Mouse (Mus musculus) stomach, postnatal 0 days (tissue): ENCODE measurements around the gene Ttk. TPM values are rescaled to one million over a fixed set of nuclear protein-coding genes. Genes with fewer than 3 reads are reported as not detected.

ENCODE experiments used
- ATAC-seq: fragments of 200-750 bp; cut with Nextera tagmentation; 2 replicates; pipeline ENCODE4 v1.8.0; 2017; ENCODE audit not compliant: low FRiP score, low TSS enrichment
- DNase-seq: peaks from one replicate; pipeline ENCODE4 v3.0.0-alpha.2; 2016; ENCODE audit warnings: low spot score
- H3K27ac ChIP-seq: fragments of 300-500 bp; sonication (generic); replicated peaks from 2 replicates; pipeline ENCODE4 v1.5.1; 2014; ENCODE audit warnings: mild to moderate bottlenecking, control low read depth
- H3K27me3 ChIP-seq: fragments of 300-500 bp; sonication (generic); 2 replicates; pipeline ENCODE4 v1.6.1; 2014; ENCODE audit warnings: low read length; ENCODE audit not compliant: control insufficient read depth, insufficient read depth
- H3K36me3 ChIP-seq: fragments of 300-500 bp; sonication (generic); 2 replicates; pipeline ENCODE4 v1.6.1; 2014; ENCODE audit warnings: low read length, mixed read lengths; ENCODE audit not compliant: control insufficient read depth, insufficient read depth
- H3K4me1 ChIP-seq: fragments of 300-500 bp; sonication (generic); replicated peaks from 2 replicates; pipeline ENCODE4 v1.6.1; 2014; ENCODE audit warnings: antibody characterized with exemption; ENCODE audit not compliant: control insufficient read depth, insufficient read depth
- H3K4me2 ChIP-seq: fragments of 300-500 bp; sonication (generic); replicated peaks from 2 replicates; pipeline ENCODE4 v1.6.1; 2014; ENCODE audit warnings: low read depth, mild to moderate bottlenecking, control low read depth, moderate library complexity
- H3K4me3 ChIP-seq: fragments of 300-500 bp; sonication (generic); 2 replicates; pipeline ENCODE4 v1.5.1; 2014; ENCODE audit warnings: low read depth, low read length, control low read depth
- H3K9ac ChIP-seq: fragments of 300-500 bp; sonication (generic); 2 replicates; pipeline ENCODE4 v1.6.1; 2014; ENCODE audit warnings: mild to moderate bottlenecking, low read length, control low read depth, mixed read lengths
- H3K9me3 ChIP-seq: fragments of 300-500 bp; sonication (generic); 2 replicates; pipeline ENCODE4 v1.6.1; 2016; ENCODE audit warnings: low read length; ENCODE audit not compliant: control insufficient read depth
- CTCF ChIP-seq: IDR thresholded peaks from 2 replicates; pipeline ENCODE4 v1.5.1; 2016; ENCODE audit warnings: antibody characterized with exemption, low read depth, mild to moderate bottlenecking, moderate library complexity
- EP300 ChIP-seq: optimal IDR thresholded peaks from 2 replicates; pipeline ENCODE3; 2016; ENCODE audit warnings: antibody characterized with exemption
- WGBS: fragments of 180-500 bp; shearing (Covaris S2); extraction: QIAGEN DNeasy Blood & Tissue Kit; methylation state at CpG from one replicate; pipeline ENCODE4 v1.1.7; 2014; 5-methylcytosine and 5-hydroxymethylcytosine counted together
- polyA plus RNA-seq: library from polyadenylated mRNA; unstranded; fragments of >200 nt; fragmentation: Nextera tagmentation; extraction: Ambion mirVana; gene quantifications from 2 replicates; pipeline ENCODE4 v1.2.1, GENCODE M21; 2015

Ttk gene
- 4.5 and 5.5 TPM in 2 replicates for polyA plus RNA-seq

GRCm38 (mm10) chr9:83833811-83834747, at the start of gene Ttk:
Gene Ttk, plus strand, starts transcription at chr9:83834689.
- Histone ChIP-seq H3K27ac (peak within 1 kb of the TSS; percentile 13), H3K4me3 (peak within 1 kb of the TSS; percentile 72), H3K9ac (peak within 1 kb of the TSS; percentile 71), H3K27me3 (no peaks in the 10 kb centered on the region), H3K36me3 (no peaks in the 10 kb centered on the region), H3K4me1 (no peaks in the 10 kb centered on the region; the same call in 1 of the 2 replicates), H3K4me2 (peak within 1 kb of the TSS; percentile 93), H3K9me3 (no peaks in the 10 kb centered on the region)
- TF ChIP-seq EP300 (peak; percentile 52), CTCF (no peak)
- ATAC-seq, result peak; percentile 100
- under 1% methylated on average over 38 of the region's 38 CpGs for WGBS
- DNase-seq, result peak; percentile 92

GRCm38 (mm10) chr9:83785501-83785900, 49.0 kb upstream of the Ttk start:
- H3K27me3 ChIP-seq, result no peaks in the 10 kb centered on the region
- H3K4me1 ChIP-seq, result no peaks in the 10 kb centered on the region
- TF ChIP-seq CTCF (no peak), EP300 (no peak)
- no peaks in the 10 kb centered on the region for H3K36me3 ChIP-seq
- H3K9me3 ChIP-seq, result no peaks in the 10 kb centered on the region
- WGBS, result 36% methylated on average over 1 of the region's 1 CpGs
- H3K27ac ChIP-seq, result no peak overlapping the region
- no peak overlapping the region for H3K4me3 ChIP-seq
- no peak for DNase-seq
- no peak for ATAC-seq
- no peak overlapping the region for H3K4me2 ChIP-seq
- H3K9ac ChIP-seq, result no peak overlapping the region

GRCm38 (mm10) chr9:83789326-83789725, 45.2 kb upstream of the Ttk start:
- ATAC-seq (no peak), DNase-seq (no peak)
- Histone ChIP-seq H3K9ac (no peak overlapping the region), H3K4me2 (no peak overlapping the region), H3K36me3 (no peaks in the 10 kb centered on the region), H3K27me3 (no peaks in the 10 kb centered on the region), H3K4me1 (no peaks in the 10 kb centered on the region), H3K27ac (no peak overlapping the region), H3K9me3 (no peaks in the 10 kb centered on the region), H3K4me3 (no peak overlapping the region)
- no peak for TF ChIP-seq CTCF
- no peak for TF ChIP-seq EP300
- 87% methylated on average over 6 of the region's 6 CpGs for WGBS

- H3K9me3 ChIP-seq, result no peaks in the 10 kb centered on the region
- ATAC-seq (no peak), DNase-seq (no peak)
- no peaks in the 10 kb centered on the region for H3K27me3 ChIP-seq
- TF ChIP-seq EP300, result no peak
- no peak for TF ChIP-seq CTCF
- H3K4me3 ChIP-seq, result no peak overlapping the region
- no peak overlapping the region for H3K9ac ChIP-seq
- no peaks in the 10 kb centered on the region for H3K4me1 ChIP-seq
- no peak overlapping the region for H3K4me2 ChIP-seq
- H3K27ac ChIP-seq, result no peak overlapping the region
- H3K36me3 ChIP-seq, result no peaks in the 10 kb centered on the region
- WGBS, result 82% methylated on average over 7 of the region's 7 CpGs
Measured at GRCm38 (mm10) chr9:83796875-83797274, 37.6 kb upstream of the Ttk start.

- no peak overlapping the region for H3K4me2 ChIP-seq
- ATAC-seq, result no peak
- no peaks in the 10 kb centered on the region for H3K4me1 ChIP-seq
- DNase-seq, result no peak
- no peaks in the 10 kb centered on the region for H3K27me3 ChIP-seq
- 78% methylated on average over 8 of the region's 8 CpGs for WGBS
- no peaks in the 10 kb centered on the region for H3K9me3 ChIP-seq
- H3K27ac ChIP-seq, result no peak overlapping the region
- no peaks in the 10 kb centered on the region for H3K36me3 ChIP-seq
- H3K9ac ChIP-seq, result no peak overlapping the region
- no peak overlapping the region for H3K4me3 ChIP-seq
- TF ChIP-seq EP300 (no peak), CTCF (no peak)
Measured at GRCm38 (mm10) chr9:83797898-83798297, 36.6 kb upstream of the Ttk start.

GRCm38 (mm10) chr9:83804341-83804740, 30.1 kb upstream of the Ttk start:
- 56% methylated on average over 13 of the region's 13 CpGs for whole genome bisulfite sequencing
- Histone ChIP-seq H3K27ac (no peak overlapping the region), H3K4me2 (no peak overlapping the region), H3K9me3 (no peaks in the 10 kb centered on the region), H3K4me3 (peak overlapping the region; percentile 61; the same call in 1 of the 2 replicates), H3K27me3 (peaks cover 3% of the 10 kb centered on the region; the same call in 1 of the 2 replicates), H3K4me1 (no peaks in the 10 kb centered on the region), H3K36me3 (no peaks in the 10 kb centered on the region), H3K9ac (peak overlapping the region; percentile 8; the same call in 1 of the 2 replicates)
- ATAC-seq (no peak), DNase-seq (no peak)
- TF ChIP-seq EP300, result no peak
- no peak for TF ChIP-seq CTCF
